Mouse (Mus musculus) heart, adult 2 months (tissue): ENCODE results near the gene Atox1. TPM values are rescaled to one million over a fixed set of nuclear protein-coding genes. Genes with fewer than 3 reads are reported as not detected.

ENCODE experiments used
- DNase-seq, 2 experiments: peaks; one replicate each; pipeline ENCODE4 v3.0.0; 2021
- H3K27ac ChIP-seq: fragments of 200-600 bp; 2 replicates; pipeline ENCODE4 v1.8.1; 2022
- H3K27me3 ChIP-seq: fragments of 200-500 bp; 2 replicates; pipeline ENCODE4 v1.6.1; 2012; ENCODE audit warnings: mild to moderate bottlenecking, low read length, inconsistent platforms, mixed read lengths; ENCODE audit not compliant: control insufficient read depth, insufficient read depth
- H3K36me3 ChIP-seq: fragments of 200-500 bp; 2 replicates; pipeline ENCODE4 v1.6.1; 2012; ENCODE audit warnings: low read length, inconsistent platforms; ENCODE audit not compliant: control insufficient read depth, insufficient read depth
- H3K4me1 ChIP-seq: fragments of 200-500 bp; 2 replicates; pipeline ENCODE4 v1.6.1; 2011; ENCODE audit warnings: low read length; ENCODE audit not compliant: control insufficient read depth, insufficient read depth
- H3K4me3 ChIP-seq: fragments of 200-600 bp; 2 replicates; pipeline ENCODE4 v1.8.1; 2022
- H3K79me2 ChIP-seq: fragments of 200-500 bp; replicated peaks from 2 replicates; pipeline ENCODE4 v1.6.1; 2012; ENCODE audit warnings: mild to moderate bottlenecking, inconsistent platforms, low read length, moderate library complexity, mixed read lengths; ENCODE audit not compliant: control insufficient read depth, insufficient read depth
- H3K9ac ChIP-seq: fragments of 200-500 bp; 2 replicates; pipeline ENCODE4 v1.6.1; 2012; ENCODE audit warnings: low read depth, mild to moderate bottlenecking, control low read depth, inconsistent platforms, low read length, mixed read lengths
- CTCF ChIP-seq: fragments of 200-600 bp; IDR thresholded peaks from 2 replicates; pipeline ENCODE4 v1.8.1; 2022; ENCODE audit warnings: antibody characterized with exemption, mild to moderate bottlenecking, moderate library complexity
- EP300 ChIP-seq: fragments of 200-500 bp; IDR thresholded peaks from 2 replicates; pipeline ENCODE4 v1.6.1; 2011; ENCODE audit warnings: low read depth, low read length, control low read depth; ENCODE audit not compliant: insufficient read depth
- POLR2A ChIP-seq: fragments of 200-500 bp; IDR thresholded peaks from 2 replicates; pipeline ENCODE4 v1.6.1; 2011; ENCODE audit warnings: mild to moderate bottlenecking, low read depth, low read length, control low read depth; ENCODE audit not compliant: insufficient read depth
- WGBS: fragments of 180-500 bp; shearing (Covaris S2); methylation state at CpG from one replicate; pipeline ENCODE4 v1.1.7; 2018; 5-methylcytosine and 5-hydroxymethylcytosine counted together
- intact Hi-C: fragments of 180-260 bp; cut with DNase I; formaldehyde crosslinking; loops from one replicate; pipeline ENCODE4 v1.15.1; 2025
- long read RNA-seq: library from polyadenylated mRNA; stranded (forward); transcript quantifications from one replicate; pipeline ENCODE4 v2.0.0, GENCODE M21; 2021
- polyA plus RNA-seq: library from polyadenylated mRNA; depleted of rRNA; stranded (reverse); fragments of >200 nt; gene quantifications from 2 replicates; pipeline ENCODE4 v1.2.3, GENCODE M21; 2012; rRNA removed
- total RNA-seq, 2 experiments: library from RNA; stranded (reverse); gene quantifications; 2 replicates each; pipeline ENCODE4 v1.2.3; 2021

The Atox1 gene
- total RNA-seq, result 100 to 1,000 TPM in 1 of 2 experiments, 10 to 100 TPM in 1; 98.6 to 112 TPM
- polyA plus RNA-seq, result 155 and 204 TPM in 2 replicates
- long read RNA-seq, transcript Atox1-201 (4 exons, 541 nt), result major isoform, 90 of 97 reads
- long read RNA-seq, partial matches to known transcripts, result 3 of 97 reads
- long read RNA-seq, other reads (novel, unspliced or antisense), result 2 of 97 reads

DNA sequence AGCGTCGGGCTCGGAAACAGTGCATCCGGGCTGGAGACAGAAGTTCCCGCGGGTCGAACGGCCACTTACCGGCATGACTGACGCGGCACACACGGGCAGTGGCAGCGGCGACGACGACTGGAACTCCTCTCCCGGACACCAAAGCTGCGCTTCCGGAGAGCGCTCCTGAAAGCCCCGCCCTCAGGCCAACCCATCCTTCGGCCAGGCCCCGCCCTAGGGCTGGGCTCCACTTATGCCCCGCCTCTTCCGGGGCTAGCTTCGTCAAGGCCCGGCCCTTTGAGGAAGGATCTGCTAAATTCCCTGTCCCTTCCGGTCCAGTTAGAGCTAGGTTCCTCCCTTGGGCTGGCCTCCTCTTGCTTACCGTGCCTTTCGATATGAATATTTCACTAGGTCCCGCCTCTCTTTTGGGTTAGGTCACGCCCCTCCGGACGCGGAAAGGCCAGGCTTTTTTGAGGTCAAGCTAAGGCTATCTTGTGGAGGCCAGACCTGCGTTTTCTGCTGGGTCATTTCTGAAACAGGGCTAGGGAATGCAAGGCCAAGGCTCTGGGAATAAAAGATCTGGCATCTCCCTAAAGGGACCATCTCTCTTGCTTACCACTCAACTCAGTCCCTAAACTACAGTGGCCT is at the start of gene Atox1:
Gene Atox1 (minus strand): TSS at position 221 of the 627 bp plus-strand sequence.
- Histone ChIP-seq H3K36me3 (peaks cover 7% of the 10 kb centered on the region), H3K4me1 (peaks cover 8% of the 10 kb centered on the region), H3K9ac (peak within 1 kb of the TSS; percentile 88), H3K27ac (peak within 1 kb of the TSS; percentile 92), H3K4me3 (peak within 1 kb of the TSS; percentile 82), H3K27me3 (no peaks in the 10 kb centered on the region), H3K79me2 (0 out of 2 replicates have a peak, but pooled peaks cover 2% of the 10 kb centered on the region)
- TF ChIP-seq CTCF (no peak), POLR2A (peak; percentile 92), EP300 (peak; percentile 61)
- intact Hi-C loops, result loop anchor here (5.0 kb wide), 1 partner anchor 1024 kb away; the partner anchor contains the start of gene Fnip1
- DNase-seq, result peak; percentile 97 to 98
- WGBS, result 1% methylated on average over 36 of the region's 36 CpGs

DNA sequence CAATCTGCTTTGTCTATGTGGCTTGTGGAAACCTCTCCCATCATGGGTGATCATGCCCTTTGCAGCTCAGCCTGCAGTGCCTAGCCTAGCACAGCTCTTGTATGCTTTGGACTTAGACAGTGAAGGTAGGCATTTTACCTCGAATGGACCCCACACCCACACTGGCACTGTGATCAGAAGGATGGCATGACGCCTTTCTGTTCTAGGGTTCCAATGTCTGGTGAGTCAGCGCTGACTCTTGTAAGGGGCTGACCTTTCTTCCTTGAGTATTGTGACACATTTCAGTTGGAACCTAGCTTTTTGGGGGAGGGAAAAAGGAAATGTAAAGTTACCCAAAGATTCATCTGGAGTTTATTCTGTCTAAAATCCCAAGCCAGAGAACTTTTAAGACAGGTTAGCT is 44.4 kb upstream of the Atox1 start:
- intact Hi-C loops, result no loop called here
- 77% methylated on average over 3 of the region's 3 CpGs for WGBS
- TF ChIP-seq CTCF (no peak), POLR2A (no peak), EP300 (no peak)
- Histone ChIP-seq H3K4me3 (no peak overlapping the region), H3K79me2 (no peaks in the 10 kb centered on the region), H3K36me3 (peaks cover 3% of the 10 kb centered on the region; the same call in 1 of the 2 replicates), H3K27me3 (no peaks in the 10 kb centered on the region), H3K4me1 (no peaks in the 10 kb centered on the region), H3K9ac (no peak overlapping the region), H3K27ac (no peak overlapping the region)
- DNase-seq, result no peak

DNA sequence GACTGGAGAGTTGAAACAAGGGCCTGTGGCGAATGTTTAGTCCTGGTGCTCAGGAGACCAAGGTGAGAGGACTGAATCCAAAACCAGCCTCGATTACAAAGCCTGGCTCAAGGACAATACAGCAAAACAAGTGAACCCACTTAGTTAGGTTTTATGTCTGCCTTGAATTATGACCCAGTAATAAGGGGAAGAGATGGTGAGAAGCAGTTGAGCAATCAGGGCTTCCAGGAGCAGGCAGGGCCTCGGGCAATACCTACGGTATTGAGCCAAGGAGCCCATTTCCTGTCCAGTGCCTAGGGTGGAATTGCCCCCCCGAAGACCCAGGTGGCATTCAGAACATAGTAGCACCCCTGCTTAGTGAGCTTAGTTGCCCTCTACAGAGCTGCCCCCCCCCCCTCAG is 41.8 kb upstream of the Atox1 start:
- intact Hi-C loops, result no loop called here
- 66% methylated on average over 5 of the region's 5 CpGs for WGBS
- H3K9ac ChIP-seq, result no peak overlapping the region
- TF ChIP-seq EP300 (no peak), POLR2A (no peak), CTCF (no peak)
- DNase-seq, result no peak
- no peak overlapping the region for H3K27ac ChIP-seq
- no peaks in the 10 kb centered on the region for H3K4me1 ChIP-seq
- no peaks in the 10 kb centered on the region for H3K79me2 ChIP-seq
- H3K36me3 ChIP-seq, result peaks cover 3% of the 10 kb centered on the region; the same call in 1 of the 2 replicates
- no peaks in the 10 kb centered on the region for H3K27me3 ChIP-seq
- no peak overlapping the region for H3K4me3 ChIP-seq

DNA sequence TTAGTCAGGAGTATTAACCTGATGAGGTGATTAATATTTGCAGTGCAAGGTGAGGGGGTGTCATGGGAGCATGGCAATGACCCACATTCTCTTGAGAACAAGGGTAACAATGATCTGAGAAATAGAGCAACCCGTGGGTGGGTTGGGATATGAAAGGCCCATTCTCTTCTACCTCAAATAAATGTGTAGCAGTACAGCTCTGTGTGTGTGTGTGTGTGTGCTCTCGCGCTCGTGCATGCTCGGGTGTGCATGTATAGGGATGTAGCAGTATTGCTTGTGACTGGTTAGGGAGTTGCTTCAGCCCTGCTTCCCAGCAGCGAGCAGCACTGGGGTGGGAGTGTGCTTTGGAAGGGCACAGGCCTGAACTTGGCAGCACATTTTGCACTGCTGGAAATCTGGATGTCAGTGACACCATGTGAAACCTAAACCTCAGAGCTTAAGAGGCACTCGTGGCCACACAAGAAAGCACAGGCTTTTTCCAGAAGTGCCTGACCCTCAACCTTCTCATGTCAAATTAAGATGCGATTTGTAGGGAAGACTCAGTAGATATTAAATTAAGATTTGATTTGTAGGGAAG is 41.0 kb upstream of the Atox1 start:
- intact Hi-C loops, result no loop called here
- Histone ChIP-seq H3K27me3 (no peaks in the 10 kb centered on the region), H3K4me3 (no peak overlapping the region), H3K27ac (no peak overlapping the region), H3K79me2 (no peaks in the 10 kb centered on the region), H3K4me1 (no peaks in the 10 kb centered on the region), H3K36me3 (peaks cover 3% of the 10 kb centered on the region; the same call in 1 of the 2 replicates), H3K9ac (no peak overlapping the region)
- peak; percentile 79 for TF ChIP-seq EP300
- TF ChIP-seq POLR2A, result no peak
- 73% methylated on average over 8 of the region's 8 CpGs for WGBS
- peak; percentile 24 to 31 for DNase-seq

DNA sequence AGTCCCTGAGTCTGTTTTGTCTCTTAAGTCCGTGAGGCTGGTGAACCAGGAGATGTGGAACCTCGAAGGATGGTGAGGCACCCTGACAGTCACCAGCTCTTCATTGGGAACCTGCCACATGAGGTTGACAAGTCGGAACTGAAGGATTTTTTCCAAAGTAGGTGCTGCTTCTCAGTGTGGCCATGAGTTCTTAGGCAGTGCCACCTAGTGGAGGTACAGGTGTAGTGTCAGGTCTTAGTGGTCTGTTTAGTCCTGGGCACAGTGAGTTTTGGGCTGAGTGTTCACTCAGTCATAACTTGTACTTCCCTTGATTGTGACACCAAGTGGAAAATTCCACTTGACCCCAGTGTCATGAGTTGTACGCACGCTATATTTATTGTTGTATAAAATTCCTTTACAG is 36.8 kb upstream of the Atox1 start:
- no peak overlapping the region for H3K27ac ChIP-seq
- peaks cover 3% of the 10 kb centered on the region; the same call in 1 of the 2 replicates for H3K36me3 ChIP-seq
- intact Hi-C loops, result no loop called here
- peak; percentile 29 to 31 for DNase-seq
- no peaks in the 10 kb centered on the region for H3K4me1 ChIP-seq
- no peaks in the 10 kb centered on the region for H3K27me3 ChIP-seq
- TF ChIP-seq EP300, result 0 out of 2 replicates have a peak, but pooled peaks have one; percentile 34
- TF ChIP-seq CTCF, result peak; percentile 86
- TF ChIP-seq POLR2A, result no peak
- H3K79me2 ChIP-seq, result 0 out of 2 replicates have a peak, but pooled peaks cover 1% of the 10 kb centered on the region
- no peak overlapping the region for H3K9ac ChIP-seq
- WGBS, result 28% methylated on average over 5 of the region's 5 CpGs
- H3K4me3 ChIP-seq, result no peak overlapping the region

DNA sequence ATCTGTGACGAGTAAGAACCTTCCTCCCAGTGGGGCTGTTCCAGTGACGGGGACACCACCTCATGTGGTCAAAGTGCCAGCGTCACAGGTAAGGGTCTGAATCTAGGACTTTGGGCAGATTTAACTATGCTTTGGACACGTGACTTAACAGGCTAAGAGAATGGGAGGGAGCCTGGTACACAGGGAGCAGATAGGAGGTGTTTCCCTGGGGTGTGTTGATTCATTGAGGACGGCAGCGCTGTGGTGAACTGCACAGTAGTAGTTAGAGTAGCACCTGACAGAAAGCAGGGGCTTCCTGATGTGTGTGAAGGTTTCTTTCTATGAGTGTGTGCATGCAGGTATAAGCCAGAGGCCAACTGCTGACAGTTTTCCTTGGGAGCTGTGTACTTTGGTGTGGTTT is 35.1 kb upstream of the Atox1 start:
- no peaks in the 10 kb centered on the region for H3K4me1 ChIP-seq
- no peak for DNase-seq
- intact Hi-C loops, result no loop called here
- 0 out of 2 replicates have a peak, but pooled peaks cover 1% of the 10 kb centered on the region for H3K79me2 ChIP-seq
- H3K36me3 ChIP-seq, result peaks cover 3% of the 10 kb centered on the region; the same call in 1 of the 2 replicates
- no peaks in the 10 kb centered on the region for H3K27me3 ChIP-seq
- H3K27ac ChIP-seq, result no peak overlapping the region
- H3K4me3 ChIP-seq, result no peak overlapping the region
- TF ChIP-seq EP300, result no peak
- TF ChIP-seq CTCF, result no peak
- TF ChIP-seq POLR2A, result no peak
- H3K9ac ChIP-seq, result no peak overlapping the region
- 84% methylated on average over 6 of the region's 6 CpGs for WGBS
